Mouse (Mus musculus) liver, embryonic 14.5 days (tissue): ENCODE results near the gene Pacs2. TPM values are rescaled to one million over a fixed set of nuclear protein-coding genes. Genes with fewer than 3 reads are reported as not detected.

ENCODE experiments used
- ATAC-seq: fragments of 200-750 bp; cut with Nextera tagmentation; 2 replicates; pipeline ENCODE4 v1.8.0; 2017; ENCODE audit warnings: moderate number of reproducible peaks, mild to moderate bottlenecking, moderate library complexity; ENCODE audit not compliant: insufficient read depth
- DNase-seq, 3 experiments: peaks; one replicate each; pipeline ENCODE4 v3.0.0-alpha.2; 2012 to 2013; ENCODE audit warnings: low read depth in 3 of 3, low spot score in 3 of 3
- H3K27ac ChIP-seq: fragments of 300-500 bp; sonication (generic); 2 replicates; pipeline ENCODE4 v1.5.1; 2014; ENCODE audit warnings: moderate library complexity, mild to moderate bottlenecking, control low read depth, inconsistent platforms
- H3K27me3 ChIP-seq: fragments of 300-500 bp; sonication (generic); 2 replicates; pipeline ENCODE4 v1.6.1; 2014; ENCODE audit warnings: mild to moderate bottlenecking, low read length, moderate library complexity; ENCODE audit not compliant: control insufficient read depth, insufficient read depth
- H3K36me3 ChIP-seq: fragments of 300-500 bp; sonication (generic); replicated peaks from 2 replicates; pipeline ENCODE4 v1.6.1; 2014; ENCODE audit warnings: low read depth; ENCODE audit not compliant: control insufficient read depth, insufficient read depth
- H3K4me1 ChIP-seq, 2 experiments: fragments of 200-500 bp in 1 of 2; fragments of 300-500 bp in 1 of 2; sonication (generic) in 1 of 2; replicated peaks; 2 replicates each; pipeline ENCODE4 v1.6.1; 2012 to 2014; ENCODE audit warnings: antibody characterized with exemption in 1 of 2, inconsistent platforms in 1 of 2, low read length in 1 of 2; ENCODE audit not compliant: control insufficient read depth in 2 of 2, insufficient read depth in 2 of 2
- H3K4me2 ChIP-seq: fragments of 300-500 bp; sonication (generic); 2 replicates; pipeline ENCODE4 v1.6.1; 2014; ENCODE audit warnings: low read depth, mild to moderate bottlenecking, control low read depth, moderate library complexity
- H3K4me3 ChIP-seq, 2 experiments: fragments of 200-500 bp in 1 of 2; fragments of 300-500 bp in 1 of 2; sonication (generic) in 1 of 2; 2 replicates each; pipeline ENCODE4 v1.5.1; 2012 to 2014; ENCODE audit warnings: low read depth in 2 of 2, low read length in 2 of 2, mild to moderate bottlenecking in 2 of 2, control low read depth in 1 of 2, inconsistent platforms in 1 of 2, moderate library complexity in 1 of 2; ENCODE audit not compliant: insufficient read depth in 1 of 2
- H3K9ac ChIP-seq: fragments of 300-500 bp; sonication (generic); replicated peaks from 2 replicates; pipeline ENCODE4 v1.6.1; 2014; ENCODE audit warnings: mild to moderate bottlenecking, control low read depth, moderate library complexity
- H3K9me3 ChIP-seq: fragments of 300-500 bp; sonication (generic); 2 replicates; pipeline ENCODE4 v1.6.1; 2016; ENCODE audit warnings: low read length, mixed read lengths; ENCODE audit not compliant: control insufficient read depth
- CTCF ChIP-seq: IDR thresholded peaks from 2 replicates; pipeline ENCODE4 v1.5.1; 2016; ENCODE audit warnings: antibody characterized with exemption, low read depth, control low read depth
- EP300 ChIP-seq: IDR thresholded peaks from 2 replicates; pipeline ENCODE4 v1.6.1; 2016; ENCODE audit warnings: antibody characterized with exemption, low read depth
- WGBS: fragments of 180-500 bp; shearing (Covaris S2); extraction: QIAGEN DNeasy Blood & Tissue Kit; methylation state at CpG from one replicate; pipeline ENCODE4 v1.1.7; 2014; ENCODE audit not compliant: insufficient replicate concordance; 5-methylcytosine and 5-hydroxymethylcytosine counted together
- polyA plus RNA-seq, 2 experiments: library from polyadenylated mRNA; depleted of rRNA in 1 of 2; stranded (reverse) in 1 of 2; unstranded in 1 of 2; fragments of >200 nt; fragmentation: Nextera tagmentation in 1 of 2; extraction: Ambion mirVana in 1 of 2; gene quantifications; 2 replicates each; pipeline versions ENCODE4 v1.2.1 to v1.2.3; 2012 to 2014

The Pacs2 gene
- polyA plus RNA-seq, 2 experiments: 3.7 to 11.7 TPM

- Histone ChIP-seq H3K9me3 (no peaks in the 10 kb centered on the region), H3K36me3 (peaks cover 4% of the 10 kb centered on the region), H3K4me3 (peak overlapping the region in 1 of 2 experiments; percentile 7; a peak in 3 of 4 replicates), H3K9ac (peak overlapping the region; percentile 67), H3K27ac (peak overlapping the region; percentile 93), H3K27me3 (no peaks in the 10 kb centered on the region), H3K4me2 (peak overlapping the region; percentile 59), H3K4me1 (peaks cover 35 to 50% of the 10 kb centered on the region in 2 experiments)
- ATAC-seq (peak; percentile 93), DNase-seq (peak; percentile 73 to 83 (median 82))
- WGBS: 18% methylated on average over 4 of the region's 4 CpGs
- no peak for TF ChIP-seq CTCF
- TF ChIP-seq EP300: peak; percentile 93
These were observed 93.3 kb downstream of the Pacs2 start for GRCm38 (mm10) chr12:113107431-113108124.

DNA sequence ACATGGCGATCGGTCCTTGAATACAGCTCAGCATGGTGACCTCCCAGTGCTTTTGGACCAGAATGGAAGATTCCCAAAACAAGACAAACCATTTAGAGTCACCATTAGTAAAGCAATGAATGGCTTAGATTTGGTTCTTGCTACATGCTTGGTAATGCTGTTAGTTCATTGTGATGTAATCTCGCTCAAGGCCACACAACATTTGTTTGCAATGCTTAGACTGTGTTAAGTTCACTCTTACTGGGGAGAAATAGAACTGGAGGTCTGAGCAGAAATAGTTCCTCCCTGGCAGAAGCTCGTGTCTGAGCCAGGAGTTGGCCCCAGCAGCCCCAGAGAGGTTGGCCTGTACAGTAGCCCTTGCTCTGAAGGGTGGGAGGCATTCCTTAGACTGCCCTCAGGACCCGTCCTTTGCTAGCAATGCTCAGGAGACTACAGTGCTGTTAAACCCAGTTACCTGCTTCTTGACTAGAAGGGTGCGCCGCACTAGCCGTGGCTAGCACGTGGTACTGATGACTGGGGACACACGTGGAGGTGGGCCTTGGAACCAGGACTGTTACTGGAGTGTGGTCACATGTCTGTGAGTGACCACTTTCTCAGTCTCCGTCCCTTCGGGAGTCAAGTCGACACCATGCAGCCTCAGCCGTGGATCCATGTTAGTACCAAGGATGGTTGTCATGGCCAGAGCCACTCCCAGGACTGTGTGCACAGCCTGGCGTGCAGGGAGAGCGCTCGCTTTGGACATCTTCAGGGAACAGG lies 94.4 kb downstream of the Pacs2 start:
- Histone ChIP-seq H3K4me3 (no peak overlapping the region), H3K27me3 (no peaks in the 10 kb centered on the region), H3K4me1 (peaks cover 35 to 48% of the 10 kb centered on the region in 2 experiments), H3K4me2 (no peak overlapping the region), H3K9me3 (no peaks in the 10 kb centered on the region), H3K36me3 (peaks cover 7% of the 10 kb centered on the region), H3K9ac (no peak overlapping the region), H3K27ac (peak overlapping the region; percentile 93)
- DNase-seq (no peak), ATAC-seq (no peak)
- WGBS: 84% methylated on average over 17 of the region's 17 CpGs
- no peak for TF ChIP-seq EP300
- no peak for TF ChIP-seq CTCF

DNA sequence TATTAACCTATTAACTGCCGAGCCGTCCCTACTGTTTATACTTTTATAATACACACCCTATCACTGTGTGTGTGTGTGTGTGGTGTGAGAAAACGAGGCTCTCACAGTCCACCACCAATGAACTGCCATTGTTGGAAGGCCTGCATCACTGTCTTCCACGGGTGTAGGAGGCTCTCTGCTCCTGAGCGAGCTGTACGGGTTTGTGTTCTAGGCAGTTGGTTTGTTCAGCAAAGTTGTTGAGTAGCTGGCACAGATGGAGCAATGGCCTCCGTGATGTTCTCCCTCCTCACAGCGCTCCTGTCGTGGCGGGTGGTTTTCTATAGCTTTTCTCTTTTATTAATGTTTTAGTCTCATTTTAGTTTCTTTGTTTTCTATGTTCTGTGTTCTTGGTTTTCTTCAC lies 95.5 kb downstream of the Pacs2 start:
- Histone ChIP-seq H3K27ac (no peak overlapping the region), H3K4me3 (no peak overlapping the region), H3K4me1 (peaks cover 27 to 39% of the 10 kb centered on the region in 2 experiments), H3K36me3 (peaks cover 12% of the 10 kb centered on the region), H3K4me2 (no peak overlapping the region), H3K27me3 (no peaks in the 10 kb centered on the region), H3K9me3 (no peaks in the 10 kb centered on the region), H3K9ac (no peak overlapping the region)
- ATAC-seq (no peak), DNase-seq (no peak)
- WGBS: 83% methylated on average over 10 of the region's 10 CpGs
- TF ChIP-seq CTCF (no peak), EP300 (no peak)

GRCm38 (mm10) chr12:113114141-113114540 lies 99.8 kb downstream of the Pacs2 start:
- H3K9me3 ChIP-seq: no peaks in the 10 kb centered on the region
- no peak overlapping the region for H3K9ac ChIP-seq
- DNase-seq (no peak), ATAC-seq (no peak)
- no peak overlapping the region for H3K4me2 ChIP-seq
- no peak for TF ChIP-seq EP300
- TF ChIP-seq CTCF: no peak
- WGBS: 84% methylated on average over 4 of the region's 4 CpGs
- peaks cover 25% of the 10 kb centered on the region for H3K36me3 ChIP-seq
- H3K27me3 ChIP-seq: no peaks in the 10 kb centered on the region
- H3K4me3 ChIP-seq: no peak overlapping the region
- H3K4me1 ChIP-seq: no peaks in the 10 kb centered on the region
- H3K27ac ChIP-seq: no peak overlapping the region

DNA sequence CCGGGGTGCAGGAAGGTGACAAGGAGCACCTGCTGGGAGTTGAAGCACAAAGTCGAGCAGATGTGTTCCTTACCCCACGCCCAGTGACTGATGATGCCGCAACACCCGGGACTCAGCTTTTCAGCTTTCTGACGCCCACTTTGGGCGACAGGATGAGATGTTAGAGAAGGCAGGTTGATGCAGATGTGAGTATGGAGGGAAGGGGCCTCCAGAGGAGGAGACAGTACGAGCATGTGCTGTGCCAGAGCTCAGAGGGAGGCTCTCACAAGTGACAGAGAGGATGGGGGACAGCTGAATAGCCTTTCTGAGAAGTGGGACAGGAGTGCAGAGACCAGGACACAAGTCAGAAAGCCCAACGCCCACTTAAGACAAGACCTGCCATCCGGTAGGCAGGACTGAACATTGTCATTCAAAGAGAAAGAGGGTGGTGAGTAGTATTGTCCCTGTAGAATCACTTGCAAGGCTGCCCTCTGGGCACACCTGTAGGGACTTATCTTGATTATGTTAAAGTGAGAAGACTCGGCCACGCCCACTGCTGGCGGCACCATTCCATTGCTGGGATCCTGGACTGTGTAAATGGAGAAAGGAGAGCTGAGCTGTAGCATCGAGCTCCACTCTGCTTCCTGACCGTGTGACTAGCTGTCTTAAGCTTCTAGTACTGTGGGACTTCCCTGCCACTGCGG lies 100.7 kb downstream of the Pacs2 start:
- Histone ChIP-seq H3K9ac (no peak overlapping the region), H3K36me3 (peaks cover 28% of the 10 kb centered on the region), H3K27me3 (no peaks in the 10 kb centered on the region), H3K4me1 (no peaks in the 10 kb centered on the region), H3K9me3 (no peaks in the 10 kb centered on the region), H3K4me2 (no peak overlapping the region), H3K27ac (no peak overlapping the region), H3K4me3 (no peak overlapping the region)
- ATAC-seq: no peak
- TF ChIP-seq EP300 (no peak), CTCF (no peak)
- WGBS: 77% methylated on average over 16 of the region's 16 CpGs
- no peak for DNase-seq
